Mouse (Mus musculus): ENCODE data around the gene March8. TPM values are rescaled to one million over a fixed set of nuclear protein-coding genes. Genes with fewer than 3 reads are reported as not detected.

The March8 gene
- total RNA-seq, 1 experiment from 2014 or later, result 34.2 TPM

GRCm38 (mm10) chr6:116420271-116420670, 82.4 kb downstream of the March8 start:
- ATAC-seq (replicated peaks in 1 of 2; ENCODE audit: insufficient read depth in 1 of 2, low FRiP score in 2 of 2, low TSS enrichment in 1 of 2, low read depth in 1 of 2, poor library complexity in 2 of 2, severe bottlenecking in 2 of 2), result no peak

DNA sequence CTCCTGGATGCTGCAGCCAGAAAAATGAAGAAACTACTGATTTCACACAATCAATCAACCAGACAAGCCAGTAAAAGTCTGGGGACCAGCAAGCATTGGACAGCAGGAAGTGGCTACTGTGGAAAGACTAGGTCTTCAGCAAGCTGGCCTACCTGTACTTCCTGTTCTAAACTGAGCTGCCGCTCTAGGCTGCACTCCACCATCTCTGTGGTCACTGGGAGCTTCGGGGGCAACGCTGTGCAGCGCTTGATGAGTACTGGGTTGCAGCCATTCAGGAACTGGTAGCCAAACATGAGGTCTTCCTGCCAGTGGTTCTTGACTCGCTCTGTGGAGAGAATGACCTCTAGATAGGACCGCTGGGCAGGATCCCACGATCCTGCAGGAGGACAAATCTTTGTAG, 85.2 kb downstream of the March8 start:
- peak; percentile 38 to 59; a peak in 2 of 4 replicates for ATAC-seq (replicated peaks in 1 of 2; ENCODE audit: insufficient read depth in 1 of 2, low FRiP score in 2 of 2, low TSS enrichment in 1 of 2, low read depth in 1 of 2, poor library complexity in 2 of 2, severe bottlenecking in 2 of 2)

GRCm38 (mm10) chr6:116423664-116424063, 85.8 kb downstream of the March8 start:
- ATAC-seq (replicated peaks in 1 of 2; ENCODE audit: insufficient read depth in 1 of 2, low FRiP score in 2 of 2, low TSS enrichment in 1 of 2, low read depth in 1 of 2, poor library complexity in 2 of 2, severe bottlenecking in 2 of 2), result 0 out of 4 replicates have a peak, but pooled peaks of 1 of the 2 experiments have one; percentile 47

DNA sequence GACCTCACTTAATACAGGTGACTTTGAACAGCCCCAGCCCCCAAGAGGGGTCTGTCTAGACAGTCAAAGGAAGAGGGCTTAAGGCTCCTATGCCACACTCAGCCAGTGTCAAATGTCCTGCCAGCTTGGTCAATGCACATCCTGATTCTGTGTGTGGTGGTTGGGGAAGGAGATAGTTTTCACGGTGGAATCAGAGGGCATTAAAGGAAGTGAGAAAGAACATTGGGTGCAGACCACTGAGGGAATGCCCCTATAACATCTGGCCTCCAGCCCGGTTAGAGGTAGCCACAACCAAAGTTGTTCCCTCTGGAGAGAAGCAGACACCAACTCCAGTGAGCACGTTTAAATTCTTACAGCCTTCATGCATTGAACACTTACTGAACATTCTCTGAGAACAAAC, 89.7 kb downstream of the March8 start:
- no peak for ATAC-seq (replicated peaks in 1 of 2; ENCODE audit: insufficient read depth in 1 of 2, low FRiP score in 2 of 2, low TSS enrichment in 1 of 2, low read depth in 1 of 2, poor library complexity in 2 of 2, severe bottlenecking in 2 of 2)

DNA sequence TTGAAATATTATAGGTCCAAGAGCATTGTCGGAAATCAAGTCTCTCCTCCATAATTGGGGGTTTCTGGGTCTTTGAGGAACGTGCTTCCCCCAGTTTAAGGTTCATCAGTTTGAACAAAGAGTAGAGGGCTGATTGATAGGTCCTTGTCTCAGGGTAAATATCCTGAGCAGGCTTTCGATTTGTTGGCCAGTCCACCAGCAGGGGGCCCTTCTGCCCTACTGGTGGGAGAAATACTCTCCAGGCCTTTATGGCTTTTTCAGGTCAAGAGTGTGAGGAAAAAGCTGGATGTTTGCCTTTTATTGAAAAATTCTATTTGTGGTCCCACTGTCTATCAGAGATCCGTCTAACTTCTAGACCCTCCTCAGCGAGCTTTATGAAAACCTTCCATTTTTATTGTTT, 90.5 kb downstream of the March8 start:
- peak in 1 of 2 experiments; percentile 56; a peak in 1 of 4 replicates for ATAC-seq (replicated peaks in 1 of 2; ENCODE audit: insufficient read depth in 1 of 2, low FRiP score in 2 of 2, low TSS enrichment in 1 of 2, low read depth in 1 of 2, poor library complexity in 2 of 2, severe bottlenecking in 2 of 2)

DNA sequence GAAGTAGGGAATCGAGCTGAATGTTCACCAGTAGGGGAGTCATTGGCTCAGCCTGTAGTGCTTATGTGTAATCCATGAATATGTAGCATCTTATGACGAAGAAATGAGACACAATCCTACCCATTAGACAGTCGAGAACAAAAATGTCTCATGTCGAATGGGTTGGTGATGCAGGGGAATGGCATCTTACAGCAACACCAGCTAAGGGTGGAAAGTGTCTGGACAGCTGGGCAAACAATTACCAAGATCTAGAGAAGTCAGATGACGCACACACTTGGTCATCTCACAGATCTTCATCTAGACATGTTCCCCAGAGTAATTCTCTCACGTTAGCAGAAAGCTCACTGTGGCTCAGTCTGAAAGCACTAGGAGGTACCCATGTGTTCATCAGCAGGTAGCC, 101.0 kb downstream of the March8 start:
- no peak for ATAC-seq (replicated peaks in 1 of 2; ENCODE audit: insufficient read depth in 1 of 2, low FRiP score in 2 of 2, low TSS enrichment in 1 of 2, low read depth in 1 of 2, poor library complexity in 2 of 2, severe bottlenecking in 2 of 2)

DNA sequence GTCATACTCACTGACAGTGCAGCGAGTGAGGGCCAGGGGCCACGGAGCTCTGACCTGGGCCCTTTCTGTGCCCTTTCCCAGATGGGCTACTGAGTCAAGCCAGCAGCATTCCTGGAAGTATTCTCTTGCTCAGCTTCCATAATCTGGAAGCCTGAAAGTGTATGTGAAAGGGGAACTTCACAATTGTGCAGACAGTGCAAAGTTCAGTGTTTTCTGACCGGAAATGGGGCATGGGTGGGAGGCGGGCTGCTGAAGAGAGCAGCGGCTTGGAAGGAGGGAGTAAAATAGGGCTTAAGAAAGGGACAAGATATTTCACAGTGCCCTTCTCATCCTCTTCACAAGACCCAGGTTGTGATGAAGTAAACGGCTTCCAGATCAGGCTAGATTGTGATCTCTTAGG, 101.7 kb downstream of the March8 start:
- no peak for ATAC-seq (replicated peaks in 1 of 2; ENCODE audit: insufficient read depth in 1 of 2, low FRiP score in 2 of 2, low TSS enrichment in 1 of 2, low read depth in 1 of 2, poor library complexity in 2 of 2, severe bottlenecking in 2 of 2)

- ATAC-seq (replicated peaks in 1 of 2; ENCODE audit: insufficient read depth in 1 of 2, low FRiP score in 2 of 2, low TSS enrichment in 1 of 2, low read depth in 1 of 2, poor library complexity in 2 of 2, severe bottlenecking in 2 of 2), result no peak
Measured at GRCm38 (mm10) chr6:116440447-116440846, 102.6 kb downstream of the March8 start.

DNA sequence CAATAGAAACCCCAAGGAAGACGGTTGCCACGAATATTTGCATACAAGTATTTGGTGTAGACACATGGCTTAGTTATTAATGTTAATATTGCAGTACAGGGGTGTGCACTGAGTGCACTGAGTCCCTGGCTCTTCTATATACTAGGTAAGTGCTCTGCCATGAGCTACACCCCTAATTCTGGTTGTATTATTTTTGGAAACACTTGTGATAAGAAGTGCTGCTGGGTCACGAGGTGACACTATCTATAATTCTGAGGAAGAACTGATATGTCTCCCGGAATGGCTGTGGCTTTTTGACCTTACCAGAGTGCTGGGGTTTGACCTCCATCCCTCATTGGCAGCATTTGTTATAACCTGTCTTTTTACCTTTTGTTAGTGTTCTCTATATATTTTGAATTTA, 103.0 kb downstream of the March8 start:
- ATAC-seq (replicated peaks in 1 of 2; ENCODE audit: insufficient read depth in 1 of 2, low FRiP score in 2 of 2, low TSS enrichment in 1 of 2, low read depth in 1 of 2, poor library complexity in 2 of 2, severe bottlenecking in 2 of 2), result no peak

DNA sequence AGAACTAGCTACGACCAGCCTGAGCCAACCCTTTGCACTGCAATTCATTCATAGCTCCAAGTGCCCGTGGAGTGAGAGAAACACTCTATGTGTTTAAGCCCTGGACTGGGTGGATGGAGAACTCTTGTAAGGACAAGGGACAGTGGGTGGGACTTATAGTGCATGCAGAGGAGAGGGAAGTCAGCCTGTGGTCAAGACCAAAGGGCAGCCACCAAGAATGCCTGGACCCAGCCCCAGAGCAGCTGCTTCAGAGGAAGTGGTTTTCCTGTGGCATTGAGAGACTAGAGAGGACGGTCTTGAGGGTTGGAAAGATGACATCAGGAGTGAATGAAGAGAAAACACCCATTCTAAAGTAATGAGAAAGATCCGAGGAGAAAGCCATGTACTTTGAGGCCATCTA, 118.0 kb downstream of the March8 start:
- peak; percentile 50 to 73 for ATAC-seq (replicated peaks in 1 of 2; ENCODE audit: insufficient read depth in 1 of 2, low FRiP score in 2 of 2, low TSS enrichment in 1 of 2, low read depth in 1 of 2, poor library complexity in 2 of 2, severe bottlenecking in 2 of 2)

GRCm38 (mm10) chr6:116456482-116456881, 118.7 kb downstream of the March8 start:
- ATAC-seq (replicated peaks in 1 of 2; ENCODE audit: insufficient read depth in 1 of 2, low FRiP score in 2 of 2, low TSS enrichment in 1 of 2, low read depth in 1 of 2, poor library complexity in 2 of 2, severe bottlenecking in 2 of 2), result no peak

GRCm38 (mm10) chr6:116458728-116459127, 120.9 kb downstream of the March8 start:
- ATAC-seq (replicated peaks in 1 of 2; ENCODE audit: insufficient read depth in 1 of 2, low FRiP score in 2 of 2, low TSS enrichment in 1 of 2, low read depth in 1 of 2, poor library complexity in 2 of 2, severe bottlenecking in 2 of 2), result peak; percentile 24 to 38; a peak in 1 of 4 replicates

Other genes with a start within 250 kb of the March8 start
- gene Tmcc1, start 144.5 kb upstream of the March8 start, total RNA-seq (2017), result 19.3 and 24.3 TPM in 2 replicates
- gene Washc2, start 130.0 kb upstream of the March8 start, total RNA-seq (2017), result 51.1 and 55.5 TPM in 2 replicates
- 23.0 and 32.0 TPM in 2 replicates for gene Zfand4, start 73.8 kb upstream of the March8 start, total RNA-seq (2017)
- gene Alox5, start 123.2 kb downstream of the March8 start, total RNA-seq (2017), result 10.5 and 15.2 TPM in 2 replicates
- gene Olfr211, start 151.1 kb downstream of the March8 start, total RNA-seq (2017), result not detected in 2 replicates
- gene Olfr212, start 168.5 kb downstream of the March8 start, total RNA-seq (2017), result not detected in 2 replicates
- not detected in 2 replicates for gene Olfr213, start 200.4 kb downstream of the March8 start, total RNA-seq (2017)
- gene Gm5580, start 213.1 kb downstream of the March8 start, total RNA-seq (2017), result 0.15 and 0.81 TPM in 2 replicates
- not detected in 2 replicates for gene Olfr214, start 216.2 kb downstream of the March8 start, total RNA-seq (2017)
- not detected in 2 replicates for gene Olfr215, start 246.2 kb downstream of the March8 start, total RNA-seq (2017)